Mouse (Mus musculus): ENCODE measurements around the gene Zfp69. TPM values are rescaled to one million over a fixed set of nuclear protein-coding genes. Genes with fewer than 3 reads are reported as not detected.

Gene Zfp69
- total and polyA plus RNA-seq, 3 experiments = 1.5 to 3.5 (median 3.2) TPM

- DNase-seq = no peak
Measured at GRCm38 (mm10) chr4:120885208-120886120, 66.0 kb downstream of the Zfp69 start.

- no peak for DNase-seq
Measured at GRCm38 (mm10) chr4:120882002-120882625, 69.4 kb downstream of the Zfp69 start.

GRCm38 (mm10) chr4:120880731-120881432 is 70.6 kb downstream of the Zfp69 start:
- no peak for DNase-seq

Small RNAs within 50 kb of the gene (microRNA-seq; reads per million reads assigned to microRNA genes)
- 0 reads per million in 2 experiments for gene Mir7015

Other genes starting within 250 kb of the Zfp69 start
- gene Kcnq4, start 203.1 kb downstream of the Zfp69 start, total RNA-seq (2021) = 1 to 10 TPM; 1.5 to 2.5 TPM
- gene Kcnq4, start 203.1 kb downstream of the Zfp69 start, polyA plus RNA-seq (2012; rRNA removed) = 4.1 and 5.4 TPM in 2 replicates
- 10 to 100 TPM; 43.0 to 59.0 TPM for gene Nfyc, start 120.1 kb downstream of the Zfp69 start, total RNA-seq (2021)
- 169 and 171 TPM in 2 replicates for gene Nfyc, start 120.1 kb downstream of the Zfp69 start, polyA plus RNA-seq (2012; rRNA removed)
- gene Rims3, start 96.9 kb downstream of the Zfp69 start, total RNA-seq (2021) = 10 to 100 TPM in 1 of 2 experiments, 1 to 10 TPM in 1; 5.8 to 11.0 TPM
- gene Rims3, start 96.9 kb downstream of the Zfp69 start, polyA plus RNA-seq (2012; rRNA removed) = 6.9 and 7.3 TPM in 2 replicates
- 10 to 100 TPM in 1 of 2 experiments, 1 to 10 TPM in 1; 6.9 to 10.2 TPM for gene Exo5, start 26.7 kb downstream of the Zfp69 start, total RNA-seq (2021)
- 0.80 and 1.4 TPM in 2 replicates for gene Exo5, start 26.7 kb downstream of the Zfp69 start, polyA plus RNA-seq (2012; rRNA removed)
- gene Smap2, start 65.5 kb upstream of the Zfp69 start, total RNA-seq (2021) = 10 to 100 TPM; 37.8 to 38.1 TPM
- 14.3 and 20.4 TPM in 2 replicates for gene Smap2, start 65.5 kb upstream of the Zfp69 start, polyA plus RNA-seq (2012; rRNA removed)
- under 1 TPM; 0.21 to 0.23 TPM for gene Col9a2, start 87.7 kb upstream of the Zfp69 start, total RNA-seq (2021)
- 0.47 and 0.76 TPM in 2 replicates for gene Col9a2, start 87.7 kb upstream of the Zfp69 start, polyA plus RNA-seq (2012; rRNA removed)
- gene Zmpste24, start 146.5 kb upstream of the Zfp69 start, total RNA-seq (2021) = 10 to 100 TPM; 45.1 to 55.6 TPM
- gene Zmpste24, start 146.5 kb upstream of the Zfp69 start, polyA plus RNA-seq (2012; rRNA removed) = 16.2 and 19.7 TPM in 2 replicates
- not detected for gene Tmco2, start 157.5 kb upstream of the Zfp69 start, total RNA-seq (2021)
- not detected in 2 replicates for gene Tmco2, start 157.5 kb upstream of the Zfp69 start, polyA plus RNA-seq (2012; rRNA removed)

All from adrenal gland, adult 2 months (tissue).